Mouse (Mus musculus) c-Kit-positive CD71-positive TER-119-negative erythroid progenitor cells, embryonic 14.5 days (primary cell): ENCODE measurements around the gene Tomm40.

Experiments
- DNase-seq: peaks from one replicate; pipeline ENCODE4 v3.0.0-alpha.2; 2013; ENCODE audit warnings: low read depth

Tomm40 gene

DNA sequence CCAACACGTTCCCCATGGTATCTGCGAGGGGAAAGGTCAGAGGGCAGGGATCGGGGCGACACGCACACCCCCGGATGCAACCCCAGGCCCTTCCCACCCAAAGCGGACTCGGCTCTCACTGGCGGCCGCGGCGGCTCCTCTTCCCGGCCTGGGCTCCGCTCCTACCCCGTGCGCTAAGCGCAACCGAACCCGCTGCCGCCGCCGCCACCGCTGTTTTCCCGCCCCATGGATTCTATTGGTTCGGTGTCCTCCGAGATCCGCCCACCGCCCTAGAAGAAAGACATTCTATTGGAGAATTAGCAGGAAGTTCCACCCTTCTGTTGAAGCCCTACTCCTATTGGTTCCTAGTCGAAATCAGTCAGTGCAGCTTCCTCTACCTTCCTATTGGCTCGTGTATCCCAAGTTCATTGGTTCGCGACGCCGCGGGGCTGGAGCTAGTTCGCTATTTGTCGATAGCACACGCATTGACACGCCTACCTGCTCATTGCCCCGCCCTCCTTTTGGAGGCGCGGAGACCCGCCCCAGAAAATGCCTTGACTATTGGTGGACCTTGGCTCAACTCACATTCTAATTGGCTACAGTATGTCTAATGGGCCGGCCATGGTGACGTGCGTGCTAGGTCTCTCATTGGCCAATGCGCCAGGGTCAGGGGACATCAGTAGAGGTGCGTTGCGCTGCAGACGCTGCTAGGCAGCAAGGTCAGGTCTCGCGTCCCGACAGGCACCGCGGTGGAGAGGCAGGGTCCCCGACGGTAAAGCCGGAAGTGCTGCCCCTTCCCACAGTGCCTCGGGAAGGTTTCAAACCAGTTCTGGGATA is at the start of gene Tomm40:
Tomm40 (minus strand) TSS at position 200 of the 816 bp plus-strand sequence.
- DNase-seq = peak; percentile 100

DNA sequence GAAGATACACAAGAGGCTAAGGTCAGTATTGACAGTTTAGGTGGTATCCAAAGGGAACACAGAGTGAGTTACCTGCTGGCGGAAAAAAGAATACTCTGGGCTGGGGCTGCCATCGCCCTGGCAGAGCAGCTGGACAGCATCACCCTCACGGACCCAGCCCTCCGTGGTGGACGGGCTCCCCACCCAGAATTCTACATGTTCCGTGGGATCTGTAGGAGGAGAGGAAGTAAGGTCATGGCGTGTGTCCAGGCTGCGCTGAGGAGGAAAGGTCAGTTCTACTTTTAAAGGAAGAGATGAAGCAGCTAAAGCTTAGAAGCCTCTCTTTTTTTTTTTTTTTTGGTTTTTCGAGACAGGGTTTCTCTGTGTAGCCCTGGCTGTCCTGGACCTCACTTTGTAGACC is 49.3 kb upstream of the Tomm40 start:
- DNase-seq = no peak

DNA sequence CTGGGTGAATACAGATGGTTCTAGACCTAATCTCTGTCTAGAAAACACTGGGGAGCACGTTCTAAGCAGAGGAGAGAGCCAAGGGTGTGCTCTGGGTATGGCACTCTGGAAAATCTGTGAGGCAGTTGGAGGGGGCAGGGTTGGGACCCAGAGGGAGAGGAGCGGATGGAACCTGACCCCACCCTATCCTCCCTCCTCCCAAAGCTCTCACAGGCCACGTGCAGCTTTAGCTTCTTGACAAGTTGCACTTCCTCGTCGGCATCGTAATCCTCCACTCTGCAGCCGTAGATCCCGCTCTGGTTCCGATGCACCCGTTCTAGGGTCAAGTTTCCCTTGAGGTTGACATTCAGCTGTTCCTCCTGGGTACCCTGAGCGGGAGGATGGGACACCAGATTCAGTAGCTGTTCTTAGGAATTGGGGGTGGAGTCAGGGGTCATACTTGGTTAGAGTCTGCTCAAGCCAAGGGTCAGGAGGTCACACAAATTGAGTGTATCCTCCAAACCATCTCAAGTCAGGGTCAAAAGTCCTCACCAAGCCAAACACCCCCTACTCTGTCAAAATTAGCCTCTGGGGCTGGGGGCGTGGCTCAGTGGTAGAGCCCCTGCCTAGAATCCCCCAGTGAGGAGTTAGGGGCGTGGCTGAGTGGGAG is 48.7 kb upstream of the Tomm40 start:
- no peak for DNase-seq

DNA sequence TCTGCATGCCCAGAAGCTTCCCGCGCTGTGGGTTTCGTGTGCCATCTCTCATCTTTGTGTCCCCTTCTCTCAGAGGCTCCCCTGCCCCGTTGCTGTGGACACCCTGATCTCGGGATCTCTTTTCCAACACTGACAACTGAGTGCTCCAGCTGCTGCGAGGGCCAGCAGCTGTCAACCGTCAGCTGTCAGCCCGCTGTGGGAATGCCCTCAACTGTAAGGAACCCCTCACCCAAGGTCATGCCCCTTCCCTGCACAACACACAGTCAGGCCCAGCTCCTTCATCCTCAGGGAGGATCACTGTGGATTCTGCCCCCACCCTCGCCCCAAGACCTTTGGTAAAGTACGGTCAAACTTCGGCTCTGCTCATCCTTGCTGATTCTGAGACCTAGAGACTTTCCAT is 47.0 kb upstream of the Tomm40 start:
- DNase-seq = no peak

DNA sequence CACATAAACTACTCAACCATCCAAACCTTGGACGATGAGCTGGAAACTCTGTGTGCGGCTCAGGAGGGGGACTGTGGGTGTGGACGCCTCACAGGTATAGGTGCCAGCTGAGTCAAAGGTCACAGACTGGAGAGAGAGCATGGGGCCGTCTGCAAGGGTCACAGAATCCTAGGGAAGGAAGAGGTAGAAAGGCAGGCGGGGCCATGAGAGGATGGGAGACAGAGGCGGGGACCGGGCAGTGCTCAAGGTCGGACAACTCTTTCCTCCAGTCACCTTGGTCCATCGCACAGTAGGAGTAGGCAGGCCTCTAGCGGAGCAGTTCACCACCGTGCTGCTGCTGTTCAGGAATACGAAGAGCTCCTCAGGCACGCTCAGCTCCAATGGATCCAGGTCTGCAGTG is 44.8 kb upstream of the Tomm40 start:
- no peak for DNase-seq

DNA sequence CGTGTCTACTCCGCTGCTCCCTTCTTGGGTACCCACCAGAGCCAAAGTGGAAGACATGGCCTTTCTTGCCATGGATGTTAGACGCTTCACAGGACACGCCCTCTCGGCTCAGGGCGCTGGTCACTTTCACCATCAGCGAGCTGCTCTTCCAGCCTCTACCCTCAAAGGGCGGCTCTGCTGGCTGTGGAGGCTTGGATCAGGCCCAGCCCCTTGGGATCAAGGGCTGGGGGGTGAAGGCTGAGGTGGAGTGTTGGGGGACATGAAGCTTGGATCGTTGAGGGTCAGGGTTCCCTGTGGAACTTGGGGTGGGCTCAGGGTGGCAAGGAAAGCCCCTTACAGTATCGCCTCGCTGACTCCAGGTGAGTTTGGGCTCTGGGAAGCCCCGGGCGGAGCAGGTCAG is 43.4 kb upstream of the Tomm40 start:
- no peak for DNase-seq

DNA sequence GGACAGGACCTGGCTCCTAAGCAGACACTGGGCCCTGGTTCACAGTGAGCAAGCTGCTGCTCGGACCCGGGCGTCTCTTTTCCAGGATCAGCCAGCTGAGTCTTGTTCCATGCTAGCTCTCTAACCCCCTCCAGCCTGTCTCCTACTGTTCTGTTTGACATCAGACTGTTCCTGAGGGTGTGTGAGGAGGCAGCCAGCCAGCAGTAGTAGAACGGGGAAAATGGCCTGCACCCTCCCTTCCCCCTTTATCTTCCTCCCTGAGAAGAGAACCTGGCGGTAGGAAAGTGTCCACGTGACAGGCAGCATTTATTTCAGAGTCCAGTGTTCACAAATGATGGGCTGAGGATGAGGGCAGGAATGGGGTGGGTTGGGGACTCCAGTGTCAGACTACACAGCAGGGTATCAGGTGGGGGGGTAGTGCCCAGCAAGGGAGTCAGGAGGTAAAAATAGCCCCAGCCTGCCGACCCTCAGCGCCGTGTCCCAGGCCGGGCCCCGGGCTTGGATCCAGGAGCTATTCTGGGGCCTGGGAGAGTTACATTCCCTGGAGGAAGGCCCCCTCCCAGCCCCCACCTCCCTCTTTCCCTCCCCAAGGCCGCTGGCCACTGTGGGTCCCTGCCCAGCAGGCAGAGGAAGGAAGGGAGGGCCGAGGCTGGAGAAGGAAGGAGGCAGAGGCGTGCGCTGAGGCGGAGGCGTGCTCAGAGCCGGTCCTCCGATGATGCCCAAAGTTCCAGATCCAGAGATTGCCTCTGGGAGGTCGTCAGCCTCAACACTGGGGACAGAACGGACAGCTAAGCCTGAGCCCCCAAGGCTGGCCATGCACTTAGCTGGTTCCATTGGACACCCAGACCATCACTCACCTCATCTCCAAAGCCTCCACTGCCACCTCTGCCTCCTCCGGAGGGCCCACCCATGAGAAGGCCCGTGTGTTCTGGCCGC is 40.9 kb upstream of the Tomm40 start:
- DNase-seq = no peak

DNA sequence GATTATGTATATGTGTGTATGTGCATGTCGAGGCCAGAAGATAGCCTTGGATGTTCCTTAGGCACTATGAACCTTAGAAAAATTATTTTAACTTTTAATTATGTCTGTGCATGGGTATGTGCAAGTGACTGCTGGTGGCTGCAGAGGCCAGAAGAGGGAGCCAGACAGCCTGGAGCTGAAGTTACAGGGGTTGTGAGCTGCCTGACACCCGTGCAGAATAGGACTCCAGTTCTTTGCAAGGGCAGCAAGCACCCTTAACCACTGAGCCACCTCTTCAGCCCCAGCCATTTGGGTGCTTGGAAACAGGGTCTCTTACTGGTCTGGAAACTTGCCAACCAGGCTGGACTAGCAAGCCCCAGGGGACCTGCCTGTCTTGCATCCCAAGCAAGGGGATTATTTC is 39.8 kb upstream of the Tomm40 start:
- no peak for DNase-seq

DNA sequence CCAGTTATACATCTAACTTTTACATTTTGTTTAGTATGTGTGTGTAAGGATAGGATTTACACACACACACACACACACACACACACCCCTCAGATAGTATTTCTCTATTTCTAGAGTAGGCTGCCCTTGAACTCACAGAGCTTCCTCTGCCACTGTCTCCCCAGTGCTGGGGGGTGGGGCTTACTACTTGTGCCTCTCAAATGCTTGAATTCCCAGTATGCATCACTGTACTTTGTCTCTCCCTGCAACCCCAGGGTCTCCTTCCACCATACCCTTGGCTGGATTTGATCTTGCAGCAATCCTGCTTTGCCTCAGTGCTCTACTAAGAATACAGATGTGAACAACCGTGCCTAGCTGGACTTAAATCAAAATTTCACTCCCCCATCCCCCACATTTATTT is 38.8 kb upstream of the Tomm40 start:
- DNase-seq = no peak

DNA sequence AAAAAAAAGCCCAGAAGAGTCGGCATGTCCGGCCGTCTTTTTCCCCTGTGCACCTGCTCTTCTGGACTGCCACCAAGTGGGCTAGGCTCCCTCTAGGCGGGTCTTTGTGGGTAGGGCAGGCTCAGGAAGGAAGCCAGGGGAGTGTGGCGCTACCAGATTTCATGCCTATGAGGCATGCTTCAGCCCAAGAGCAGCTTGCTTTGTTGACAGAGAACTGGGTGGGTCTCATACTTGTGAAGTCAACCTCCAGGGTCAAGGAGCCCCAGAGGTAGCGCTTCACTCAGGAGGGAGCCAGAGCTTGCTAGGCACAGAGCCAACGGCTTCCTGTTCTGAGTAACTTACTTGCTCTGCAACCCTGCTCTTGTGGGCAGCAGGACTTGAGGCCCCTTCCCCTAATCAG is 38.3 kb upstream of the Tomm40 start:
- no peak for DNase-seq

DNA sequence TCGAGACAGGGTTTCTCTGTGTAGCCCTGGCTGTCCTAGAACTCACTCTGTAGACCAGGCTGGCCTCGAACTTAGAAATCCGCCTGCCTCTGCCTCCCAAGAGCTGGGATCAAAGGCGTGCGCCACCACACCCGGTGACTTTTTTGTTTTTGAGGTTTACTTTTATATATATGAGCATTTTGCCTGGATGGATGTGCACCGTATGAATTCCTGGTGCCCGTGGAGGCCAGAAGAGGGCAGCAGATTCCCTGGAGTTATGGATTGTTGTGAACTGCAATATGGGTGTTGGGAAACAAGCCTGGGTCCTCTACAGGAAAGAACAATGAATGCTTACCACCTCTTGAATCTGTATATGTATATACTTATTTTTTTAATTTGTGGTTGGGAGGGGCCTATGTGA is 37.4 kb upstream of the Tomm40 start:
- DNase-seq = no peak

DNA sequence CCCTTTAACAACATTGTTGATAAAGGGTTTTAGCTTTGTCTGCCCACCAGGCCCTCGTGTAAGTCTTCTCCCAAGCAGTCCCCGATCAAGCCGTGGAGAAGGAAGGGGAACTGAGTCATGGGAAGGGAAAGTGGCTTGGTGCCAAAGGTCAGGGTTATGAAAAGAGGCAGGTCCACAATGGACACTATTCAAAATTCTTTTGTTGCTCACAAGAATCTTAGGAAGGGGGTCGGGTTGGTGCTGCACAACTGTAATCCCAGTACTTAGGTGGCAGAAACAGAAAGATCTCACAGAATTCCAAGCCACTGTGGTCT is 35.8 kb upstream of the Tomm40 start:
- no peak for DNase-seq

DNA sequence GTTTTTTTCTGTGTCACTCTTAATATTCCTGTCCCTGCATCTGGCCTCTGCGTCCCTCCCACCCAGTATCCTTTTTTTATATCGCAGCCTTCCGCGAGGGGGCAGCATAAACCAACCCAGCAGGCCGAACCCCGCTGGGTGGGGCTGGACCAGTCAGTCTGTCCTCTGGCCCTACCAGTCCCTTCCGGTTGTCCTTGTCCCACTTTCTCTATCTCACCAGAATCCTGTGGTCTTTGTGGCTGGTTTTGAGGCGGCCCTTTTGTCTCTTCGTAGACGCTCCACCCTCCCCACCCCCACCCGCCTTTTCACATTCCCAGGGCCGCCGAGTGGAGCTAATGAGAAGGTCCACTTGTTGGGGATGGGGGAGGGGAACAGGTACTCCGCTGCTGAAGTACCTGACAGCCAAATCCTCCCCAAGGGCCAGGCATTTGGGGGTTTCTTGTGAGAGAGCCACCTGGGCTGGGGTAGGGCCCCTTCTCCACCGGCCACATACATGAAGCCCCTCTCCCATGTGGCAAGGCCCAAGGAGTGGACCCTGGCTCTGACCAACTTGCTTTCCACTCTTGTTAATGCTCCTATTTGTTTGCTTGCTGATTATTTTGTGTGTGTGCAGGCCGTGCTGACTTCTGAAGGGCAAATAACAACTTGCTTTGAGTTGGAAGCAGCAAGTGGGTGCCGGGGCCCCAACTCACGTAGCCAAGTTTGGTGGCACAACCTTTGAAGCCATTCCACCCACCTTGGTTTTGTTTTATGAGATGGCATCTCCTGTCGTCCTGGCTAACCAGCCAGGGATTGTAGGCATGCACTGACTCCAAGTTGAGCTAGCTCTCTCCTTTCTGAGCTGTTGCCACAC is 35.2 kb upstream of the Tomm40 start, which contains the start of gene Nectin2:
Nectin2 (minus strand) TSS at position 267 of the 853 bp plus-strand sequence.
- peak; percentile 78 for DNase-seq

DNA sequence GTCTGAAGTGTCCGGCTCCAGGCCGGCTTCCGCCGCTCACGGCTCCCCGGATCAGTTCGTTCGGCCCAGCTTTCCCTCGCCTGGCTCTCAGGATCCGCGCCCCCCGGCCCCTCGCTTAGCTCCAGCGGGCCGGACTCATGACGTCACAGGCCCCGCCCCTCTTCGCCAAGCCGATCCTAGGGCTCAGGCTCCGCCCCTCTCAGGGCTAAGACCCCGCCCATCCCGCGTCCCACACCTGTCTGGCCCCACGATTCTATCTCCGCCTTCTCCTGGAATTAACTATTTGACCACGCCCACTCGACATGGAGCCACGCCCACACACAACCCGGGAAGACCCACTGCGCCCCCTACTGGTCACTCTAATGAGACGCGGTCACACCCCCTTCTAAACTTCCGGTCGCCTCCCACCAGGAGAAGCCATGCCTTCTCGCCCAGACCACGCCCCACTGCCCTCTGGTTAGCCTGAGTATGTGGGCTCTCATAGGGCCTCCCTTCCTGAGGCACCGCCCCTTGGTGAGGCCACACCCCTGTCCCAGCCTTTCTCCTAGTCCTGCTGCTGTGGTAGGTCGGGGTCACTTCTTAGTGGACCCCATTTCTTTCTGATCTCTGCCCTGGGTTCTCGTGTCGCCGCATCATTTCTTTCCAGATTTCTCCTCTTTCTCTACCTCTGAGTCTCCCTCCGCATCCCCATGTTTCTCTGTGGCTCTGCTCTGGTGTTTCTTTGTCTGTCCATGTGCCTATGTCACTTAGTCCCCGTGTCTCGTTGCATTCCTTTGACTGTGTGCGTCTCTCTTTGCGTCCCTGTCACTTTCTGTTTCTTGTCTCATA is 34.4 kb upstream of the Tomm40 start:
- DNase-seq = peak; percentile 94

DNA sequence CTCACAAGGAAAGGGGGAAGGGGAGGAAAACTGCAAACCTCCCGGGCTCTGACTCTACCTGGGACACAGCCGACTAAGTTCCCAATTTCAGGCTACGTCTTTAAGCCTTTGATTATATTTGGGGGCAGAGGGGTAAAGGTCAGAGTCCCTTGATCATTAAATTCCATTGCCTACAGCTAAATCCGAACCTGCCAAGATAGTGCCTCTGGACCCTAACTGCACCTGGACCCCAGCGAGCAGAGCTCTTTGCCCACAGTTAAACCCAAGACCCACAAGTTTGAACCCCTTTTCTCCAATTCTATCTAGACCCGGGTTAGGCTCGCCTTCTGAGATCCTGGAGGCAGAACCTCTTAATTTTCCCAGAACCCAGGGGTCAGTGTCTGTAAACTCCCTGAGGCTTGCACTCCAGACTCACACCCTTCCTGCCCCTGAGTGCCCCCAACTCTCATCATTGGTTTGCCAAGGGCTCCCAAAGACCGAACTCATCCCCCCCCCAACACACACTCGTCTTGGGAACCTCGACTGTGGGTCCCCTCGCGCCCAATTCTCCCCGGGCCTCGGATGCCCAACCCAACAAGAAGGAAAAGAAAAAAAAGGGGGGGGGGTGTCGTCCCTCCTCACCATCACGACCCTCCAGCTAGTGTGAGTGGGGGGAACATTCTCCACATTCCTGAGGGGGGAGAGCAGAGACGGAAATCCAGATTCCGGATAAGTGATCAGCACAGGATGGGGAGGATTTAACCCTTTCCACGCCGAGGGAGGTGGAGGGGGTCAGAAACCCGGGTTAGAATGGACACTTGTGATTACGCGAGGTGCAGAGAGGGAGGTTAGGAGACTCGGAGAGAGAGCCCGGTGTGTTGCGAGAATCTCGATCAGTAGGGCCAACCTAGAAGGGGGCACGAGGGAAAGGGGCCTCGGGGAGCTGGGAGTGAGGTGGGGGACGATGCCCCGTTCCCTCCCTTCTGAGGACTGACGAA is 33.3 kb upstream of the Tomm40 start:
- no peak for DNase-seq

DNA sequence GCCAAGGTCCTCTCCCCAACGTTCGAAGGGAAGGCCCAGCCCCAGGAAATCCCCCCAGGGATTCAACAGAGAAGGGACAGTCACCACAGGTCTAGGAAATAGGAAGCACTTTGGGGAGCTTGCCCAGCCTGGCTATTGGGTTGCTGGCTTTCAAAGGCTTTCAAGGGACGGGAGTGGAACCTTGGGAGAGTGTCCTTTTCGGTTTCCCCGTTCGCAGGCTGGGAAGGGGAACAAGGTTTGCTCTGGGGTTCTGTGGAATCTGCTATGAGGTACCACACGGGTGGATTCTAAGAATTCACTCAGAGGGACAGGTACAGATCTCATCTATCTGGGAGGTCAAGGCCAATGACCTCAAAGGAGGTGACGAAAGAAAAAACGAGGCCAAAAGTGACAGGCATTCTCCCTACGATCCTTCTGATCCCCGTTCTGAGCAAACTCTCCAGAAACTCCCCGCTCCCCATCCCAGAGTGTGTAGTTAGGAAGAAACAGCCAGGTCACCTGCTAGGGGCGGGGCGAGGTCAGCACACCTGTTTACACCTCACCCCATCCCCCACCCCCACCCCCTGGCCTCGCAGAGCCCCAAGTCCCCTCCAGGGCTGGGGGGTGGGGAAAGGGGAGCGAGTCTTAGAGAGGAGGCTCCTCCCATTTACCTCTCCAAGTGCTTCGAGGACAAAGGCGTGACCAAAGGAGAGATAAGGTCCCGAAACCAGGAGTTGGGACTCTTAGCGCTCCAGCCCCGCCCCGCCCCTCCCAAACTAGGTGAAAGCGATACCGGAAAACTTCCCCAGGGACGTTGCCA is 32.4 kb upstream of the Tomm40 start:
- DNase-seq = no peak

DNA sequence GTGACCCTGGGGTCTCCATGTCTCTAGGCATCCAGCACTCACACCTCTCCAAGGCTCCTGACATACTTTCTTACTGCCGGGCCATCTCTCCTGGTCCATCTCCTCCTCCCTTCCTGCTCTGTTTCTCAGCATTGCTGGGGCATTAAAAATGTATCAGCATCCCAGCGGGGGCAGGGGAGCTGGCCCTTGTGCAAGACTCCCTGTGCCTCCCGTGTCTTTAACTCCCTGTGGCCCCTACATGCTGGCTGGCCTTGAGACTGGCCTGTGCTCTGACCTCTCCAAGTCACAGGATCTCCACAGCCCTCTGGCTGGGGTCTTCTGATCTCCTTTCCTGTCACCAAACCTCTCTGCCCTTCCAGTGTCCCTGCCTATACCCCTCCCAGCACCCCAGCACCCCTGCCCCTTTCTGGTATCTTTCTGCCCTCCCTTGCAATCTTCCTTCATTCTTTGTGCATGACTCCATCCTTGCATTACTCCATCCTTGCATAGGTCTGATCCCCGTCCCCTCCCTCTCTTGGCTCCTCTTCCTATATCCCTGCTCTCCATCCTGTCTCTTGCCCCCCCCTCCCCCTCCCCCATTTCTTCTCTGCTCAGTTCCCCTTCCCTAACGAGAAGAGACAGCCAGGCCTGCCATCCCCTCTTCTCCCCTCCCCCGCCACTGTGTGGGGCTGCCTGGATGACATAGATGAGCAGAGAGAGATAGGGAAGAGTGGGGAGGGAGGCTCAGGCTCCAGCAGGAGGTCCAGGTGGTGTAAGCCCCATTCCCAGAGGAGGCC is 31.4 kb upstream of the Tomm40 start:
- DNase-seq = no peak

DNA sequence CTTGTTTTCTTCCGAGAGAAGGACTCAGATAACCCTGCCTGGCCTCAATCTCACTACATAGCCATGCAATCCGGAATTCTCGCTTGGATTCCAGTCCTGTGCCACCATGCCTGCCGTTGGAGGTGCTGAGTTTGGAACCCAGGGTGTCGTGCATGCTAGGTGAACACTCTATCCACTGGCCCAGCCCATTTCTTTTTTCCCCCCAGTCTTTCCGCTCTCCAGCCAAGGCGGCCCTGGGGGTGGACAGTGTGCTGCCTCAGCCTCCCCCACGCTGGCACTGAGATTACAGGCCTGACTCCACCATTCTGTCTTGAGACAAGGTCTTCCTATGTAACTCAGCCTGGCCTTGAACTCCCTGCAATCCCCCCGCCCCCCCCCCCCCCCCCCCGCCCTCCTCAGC is 30.7 kb upstream of the Tomm40 start:
- DNase-seq = no peak
